Mouse (Mus musculus): ENCODE data around the gene Glipr2.

Glipr2 gene

GRCm38 (mm10) chr4:43970393-43971330 lies 13.5 kb downstream of the Glipr2 start:
- no peak for DNase-seq (ENCODE audit: low read depth, low spot score)

- DNase-seq (ENCODE audit: low read depth, low spot score) = no peak
These were observed 14.4 kb downstream of the Glipr2 start for GRCm38 (mm10) chr4:43971541-43972136.

GRCm38 (mm10) chr4:43972137-43972591 lies 15.0 kb downstream of the Glipr2 start:
- DNase-seq (ENCODE audit: low read depth, low spot score) = no peak

GRCm38 (mm10) chr4:43973526-43973981 lies 16.4 kb downstream of the Glipr2 start:
- no peak for DNase-seq (ENCODE audit: low read depth, low spot score)

- no peak for DNase-seq (ENCODE audit: low read depth, low spot score)
These were observed 17.9 kb downstream of the Glipr2 start for GRCm38 (mm10) chr4:43974914-43975616.

GRCm38 (mm10) chr4:43976223-43976740 lies 19.1 kb downstream of the Glipr2 start:
- no peak for DNase-seq (ENCODE audit: low read depth, low spot score)

GRCm38 (mm10) chr4:43978521-43979443 lies 21.6 kb downstream of the Glipr2 start:
- DNase-seq (ENCODE audit: low read depth, low spot score) = no peak

GRCm38 (mm10) chr4:43979746-43980145 lies 22.5 kb downstream of the Glipr2 start:
- DNase-seq (ENCODE audit: low read depth, low spot score) = no peak

- no peak for DNase-seq (ENCODE audit: low read depth, low spot score)
These were observed 23.0 kb downstream of the Glipr2 start for GRCm38 (mm10) chr4:43980236-43980635.

- DNase-seq (ENCODE audit: low read depth, low spot score) = no peak
These were observed 23.6 kb downstream of the Glipr2 start for GRCm38 (mm10) chr4:43980846-43981245.

GRCm38 (mm10) chr4:43981251-43981650 lies 24.1 kb downstream of the Glipr2 start:
- DNase-seq (ENCODE audit: low read depth, low spot score) = no peak

GRCm38 (mm10) chr4:43982053-43982732 lies 25.0 kb downstream of the Glipr2 start:
- peak; percentile 71 for DNase-seq (ENCODE audit: low read depth, low spot score)

GRCm38 (mm10) chr4:43983181-43983580 lies 26.0 kb downstream of the Glipr2 start, which contains the start of gene Ccin:
Gene Ccin, plus strand, starts transcription at chr4:43983483.
- DNase-seq (ENCODE audit: low read depth, low spot score) = no peak

GRCm38 (mm10) chr4:43983756-43984155 lies 26.6 kb downstream of the Glipr2 start:
- no peak for DNase-seq (ENCODE audit: low read depth, low spot score)

- DNase-seq (ENCODE audit: low read depth, low spot score) = no peak
These were observed 27.1 kb downstream of the Glipr2 start for GRCm38 (mm10) chr4:43984326-43984725.

GRCm38 (mm10) chr4:43988976-43989375 lies 31.8 kb downstream of the Glipr2 start:
- no peak for DNase-seq (ENCODE audit: low read depth, low spot score)

GRCm38 (mm10) chr4:43993072-43993471 lies 35.9 kb downstream of the Glipr2 start:
- no peak for DNase-seq (ENCODE audit: low read depth, low spot score)

GRCm38 (mm10) chr4:43994342-43994741 lies 37.1 kb downstream of the Glipr2 start:
- no peak for DNase-seq (ENCODE audit: low read depth, low spot score)

- DNase-seq (ENCODE audit: low read depth, low spot score) = peak; percentile 41
These were observed 46.4 kb downstream of the Glipr2 start for GRCm38 (mm10) chr4:44003622-44004021.

- DNase-seq (ENCODE audit: low read depth, low spot score) = peak; percentile 61
These were observed 46.9 kb downstream of the Glipr2 start, which contains the start of gene Clta for GRCm38 (mm10) chr4:44004126-44004525. Gene Clta, plus strand, starts transcription at chr4:44004452.

Measured in c-Kit-negative CD71-positive TER-119-positive erythroid progenitor cells, embryonic 14.5 days (primary cell).